11 mouse cellular contexts compared by ENCODE assay signal in the genomic region with DNA sequence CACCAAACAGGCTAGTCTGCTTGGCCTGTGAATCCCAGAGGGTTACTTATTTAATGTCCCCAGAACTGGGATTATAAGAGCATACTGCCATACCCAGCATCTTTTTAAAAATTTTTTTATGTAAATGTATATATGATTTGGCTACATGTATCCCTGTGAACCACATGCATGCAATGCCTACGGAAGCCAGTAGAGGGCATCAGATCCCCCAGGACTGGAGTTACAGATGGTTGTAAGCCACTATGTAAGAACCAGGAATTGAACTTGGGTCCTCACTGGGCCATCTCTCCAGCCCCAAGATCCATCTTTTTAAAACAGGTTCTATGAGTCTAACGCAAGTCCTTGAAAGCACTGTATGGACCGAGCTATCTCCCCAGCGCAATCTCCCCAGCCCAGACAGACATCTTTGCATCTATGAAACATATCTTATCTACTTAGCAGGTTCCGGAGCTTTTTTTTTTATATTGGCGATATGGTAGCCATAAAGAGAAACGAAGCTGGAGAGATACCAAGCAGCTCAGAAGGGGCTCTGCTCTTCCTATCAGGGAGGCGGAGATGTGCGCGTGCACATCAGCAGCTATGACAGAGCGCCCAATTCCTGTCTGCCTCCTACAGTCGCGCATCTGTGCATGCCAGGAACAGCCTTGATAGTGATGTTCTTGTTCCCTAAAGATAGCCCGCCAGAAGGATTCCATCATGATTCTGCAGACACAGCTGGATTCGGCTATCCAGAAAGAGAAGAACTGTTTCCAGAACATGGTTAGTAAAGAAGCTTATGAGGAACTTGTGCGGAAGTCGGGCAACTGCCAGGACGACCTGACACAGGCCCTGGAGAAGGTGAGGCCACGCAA. TPM values are rescaled to one million over a fixed set of nuclear protein-coding genes. Genes with fewer than 3 reads are reported as not detected.
DNase-seq lines count a peak whose midpoint lies in the region; TF ChIP-seq lines count a peak whose summit lies in the region.
"Had no signal": no experiment of that assay in that cellular context is flagged by ENCODE, and none has a peak within 500 bp of the region (broad histone marks: within the 10 kb centered on the region; RNA-seq: fewer than 3 reads in every experiment).

No protein-coding gene starts in this region.

- H3K27me3 ChIP-seq in heart, embryonic 10.5 days (ENCODE audit: insufficient read depth, poor library complexity, severe bottlenecking): peaks cover 4% of the 10 kb centered on the region; the same call in 1 of the 2 replicates
- H3K27me3 ChIP-seq in testis, adult 2 months (ENCODE audit: control insufficient read depth, insufficient read depth, low read length): no peaks in the 10 kb centered on the region
- H3K27me3 ChIP-seq: embryonic facial prominence, embryonic 13.5 days; limb, embryonic 13.5 days; stomach, embryonic 15.5 days had no signal

- peak; percentile 74 for DNase-seq in heart, embryonic 10.5 days (ENCODE audit: low spot score)
- DNase-seq in heart, adult 9 months (ENCODE audit: low spot score in 2 of 2): no peak
- no peak for DNase-seq in testis, postnatal 10 days (ENCODE audit: low spot score)
- DNase-seq in c-Kit-positive CD71-negative TER-119-negative erythroid progenitor cells, embryonic 14.5 days (ENCODE audit: low read depth): peak; percentile 41
- peak; percentile 18 to 66 for DNase-seq in kidney, postnatal 36 days
- peak; percentile 19 for DNase-seq in retina, postnatal 7 days (ENCODE audit: low read depth, low spot score)
- no peak for DNase-seq in urinary bladder, postnatal 36 days (ENCODE audit: low spot score in 2 of 2)

- no peaks in the 10 kb centered on the region for H3K36me3 ChIP-seq in heart, embryonic 10.5 days
- no peaks in the 10 kb centered on the region for H3K36me3 ChIP-seq in testis, adult 2 months (ENCODE audit: control insufficient read depth, insufficient read depth, low read length)
- H3K36me3 ChIP-seq: embryonic facial prominence, embryonic 13.5 days; limb, embryonic 13.5 days; stomach, embryonic 15.5 days had no signal

- H3K27ac ChIP-seq in heart, embryonic 10.5 days: no peak overlapping the region
- H3K27ac ChIP-seq in testis, adult 2 months (ENCODE audit: control insufficient read depth, insufficient read depth, low read depth, low read length): no peak overlapping the region
- H3K27ac ChIP-seq: embryonic facial prominence, embryonic 13.5 days; stomach, embryonic 15.5 days had no signal

- TF ChIP-seq CTCF in testis, adult 2 months (IDR thresholded peaks at IDR 0.05; ENCODE audit: control insufficient read depth, insufficient read depth, insufficient replicate concordance, low read depth, low read length): peak; percentile 20; the same call in 1 of the 2 replicates

- 77% methylated on average over 19 of the region's 19 CpGs for WGBS in heart, embryonic 10.5 days

- H3K4me1 ChIP-seq in heart, embryonic 10.5 days: peaks cover 12% of the 10 kb centered on the region
- peaks cover 2% of the 10 kb centered on the region; the same call in 1 of the 2 replicates for H3K4me1 ChIP-seq in testis, adult 2 months (ENCODE audit: control insufficient read depth, insufficient read depth, low read length)
- H3K4me1 ChIP-seq: stomach, embryonic 15.5 days had no signal

- TF ChIP-seq POLR2A in testis, adult 2 months (IDR thresholded peaks at IDR 0.05; ENCODE audit: control insufficient read depth, low read depth, low read length): no peak

- H3K4me3 ChIP-seq in heart, embryonic 10.5 days: no peak overlapping the region
- H3K4me3 ChIP-seq in testis, adult 2 months (ENCODE audit: control insufficient read depth, low read depth, low read length): no peak overlapping the region
- H3K4me3 ChIP-seq: embryonic facial prominence, embryonic 13.5 days; limb, embryonic 13.5 days; stomach, embryonic 15.5 days had no signal

- no peaks in the 10 kb centered on the region for H3K9me3 ChIP-seq in heart, embryonic 10.5 days
- H3K9me3 ChIP-seq: embryonic facial prominence, embryonic 13.5 days; limb, embryonic 13.5 days; stomach, embryonic 15.5 days had no signal

RNA-seq across cellular contexts. Expression of a gene that starts 30.3 kb away (rescaled TPM):
- polyA plus RNA-seq in heart, embryonic 10.5 days (2016; fragmentation: Nextera tagmentation; extraction: Ambion mirVana): 24.7 and 26.1 TPM in 2 replicates
- polyA plus RNA-seq in testis, adult 2 months (2012; rRNA removed): 20.3 and 20.7 TPM in 2 replicates

RNA-seq across cellular contexts. Expression of a gene that starts 30.3 kb away (rescaled TPM):
- 18.5 and 20.0 TPM in 2 replicates for polyA plus RNA-seq in heart, embryonic 10.5 days (2016; fragmentation: Nextera tagmentation; extraction: Ambion mirVana)
- 36.0 and 41.4 TPM in 2 replicates for polyA plus RNA-seq in testis, adult 2 months (2012; rRNA removed)

RNA-seq across cellular contexts. Expression of a gene that starts 41.5 kb away (rescaled TPM):
- 0.08 and 0.15 TPM in 2 replicates for polyA plus RNA-seq in heart, embryonic 10.5 days (2016; fragmentation: Nextera tagmentation; extraction: Ambion mirVana)
- 108 TPM in 2 replicates for polyA plus RNA-seq in testis, adult 2 months (2012; rRNA removed)
- polyA plus RNA-seq: stomach, embryonic 15.5 days had no signal

RNA-seq across cellular contexts. Expression of a gene that starts 43.6 kb away (rescaled TPM):
- 0.44 and 0.99 TPM in 2 replicates for polyA plus RNA-seq in heart, embryonic 10.5 days (2016; fragmentation: Nextera tagmentation; extraction: Ambion mirVana)
- 4.6 and 11.0 TPM in 2 replicates for polyA plus RNA-seq in testis, adult 2 months (2012; rRNA removed)

Comparison
In these comparisons a context has a peak if more than half of its experiments do, and no peak if none do; other contexts are left out.
1. DNase-seq: peak in heart, embryonic 10.5 days (single experiment), c-Kit-positive CD71-negative TER-119-negative erythroid progenitor cells, embryonic 14.5 days (single experiment), kidney, postnatal 36 days (2 of 2) and retina, postnatal 7 days (single experiment); none in heart, adult 9 months (0 of 2), testis, postnatal 10 days (single experiment) and urinary bladder, postnatal 36 days (0 of 2).
2. RNA of a gene that starts 41.5 kb away (polyA plus RNA-seq): 108 TPM in testis, adult 2 months; 0.08 to 0.15 TPM in heart, embryonic 10.5 days; every median in the first group is over 10 times any median in the second.